Mouse (Mus musculus): ENCODE measurements around the gene Gpr142.

The Gpr142 gene

GRCm38 (mm10) chr11:114794691-114795090 lies 4.0 kb upstream of the Gpr142 start:
- H3K4me1 ChIP-seq (replicated peaks; ENCODE audit: low read depth, low read length), result peaks cover 68% of the 10 kb centered on the region
- H3K9me3 ChIP-seq (ENCODE audit: low read length), result no peaks in the 10 kb centered on the region
- TF ChIP-seq CTCF (conservative IDR thresholded peaks at IDR 0.05; ENCODE audit: low read length) (no peak), NANOG (IDR thresholded peaks at IDR 0.05; ENCODE audit: borderline replicate concordance, low read length) (no peak), POU5F1 (IDR thresholded peaks at IDR 0.05; ENCODE audit: borderline replicate concordance, low read length) (no peak)
- no peaks in the 10 kb centered on the region for H3K36me3 ChIP-seq (ENCODE audit: insufficient read depth, low read length)
- peak overlapping the region; percentile 49; the same call in 1 of the 2 replicates for H3K4me3 ChIP-seq (replicated peaks; ENCODE audit: low read length)
- H3K27me3 ChIP-seq (ENCODE audit: insufficient read depth, low read length), result peaks cover 64% of the 10 kb centered on the region

- no peaks in the 10 kb centered on the region for H3K36me3 ChIP-seq (ENCODE audit: insufficient read depth, low read length)
- H3K9me3 ChIP-seq (ENCODE audit: low read length), result no peaks in the 10 kb centered on the region
- peaks cover 62% of the 10 kb centered on the region for H3K4me1 ChIP-seq (replicated peaks; ENCODE audit: low read depth, low read length)
- peak overlapping the region; percentile 49 for H3K4me3 ChIP-seq (replicated peaks; ENCODE audit: low read length)
- TF ChIP-seq NANOG (IDR thresholded peaks at IDR 0.05; ENCODE audit: borderline replicate concordance, low read length), result no peak
- no peak for TF ChIP-seq POU5F1 (IDR thresholded peaks at IDR 0.05; ENCODE audit: borderline replicate concordance, low read length)
- no peak for TF ChIP-seq CTCF (conservative IDR thresholded peaks at IDR 0.05; ENCODE audit: low read length)
- H3K27me3 ChIP-seq (ENCODE audit: insufficient read depth, low read length), result peaks cover 58% of the 10 kb centered on the region
These were observed 3.4 kb upstream of the Gpr142 start for GRCm38 (mm10) chr11:114795231-114795746.

GRCm38 (mm10) chr11:114795848-114796322 lies 2.8 kb upstream of the Gpr142 start, which contains the start of gene Btbd17:
Gene Btbd17, minus strand, starts transcription at chr11:114795945.
- peaks cover 56% of the 10 kb centered on the region for H3K4me1 ChIP-seq (replicated peaks; ENCODE audit: low read depth, low read length)
- TF ChIP-seq POU5F1 (IDR thresholded peaks at IDR 0.05; ENCODE audit: borderline replicate concordance, low read length) (no peak), NANOG (IDR thresholded peaks at IDR 0.05; ENCODE audit: borderline replicate concordance, low read length) (no peak), CTCF (conservative IDR thresholded peaks at IDR 0.05; ENCODE audit: low read length) (no peak)
- no peaks in the 10 kb centered on the region for H3K36me3 ChIP-seq (ENCODE audit: insufficient read depth, low read length)
- H3K9me3 ChIP-seq (ENCODE audit: low read length), result no peaks in the 10 kb centered on the region
- peak within 1 kb of the TSS; percentile 49 for H3K4me3 ChIP-seq (replicated peaks; ENCODE audit: low read length)
- peaks cover 52% of the 10 kb centered on the region for H3K27me3 ChIP-seq (ENCODE audit: insufficient read depth, low read length)

- Histone ChIP-seq H3K36me3 (ENCODE audit: insufficient read depth, low read length) (no peaks in the 10 kb centered on the region), H3K27me3 (ENCODE audit: insufficient read depth, low read length) (peaks cover 40% of the 10 kb centered on the region), H3K4me1 (replicated peaks; ENCODE audit: low read depth, low read length) (peaks cover 50% of the 10 kb centered on the region), H3K9me3 (ENCODE audit: low read length) (peaks cover 6% of the 10 kb centered on the region), H3K4me3 (replicated peaks; ENCODE audit: low read length) (no peak overlapping the region)
- TF ChIP-seq CTCF (conservative IDR thresholded peaks at IDR 0.05; ENCODE audit: low read length) (no peak), NANOG (IDR thresholded peaks at IDR 0.05; ENCODE audit: borderline replicate concordance, low read length) (no peak), POU5F1 (IDR thresholded peaks at IDR 0.05; ENCODE audit: borderline replicate concordance, low read length) (no peak)
These were observed 1.5 kb upstream of the Gpr142 start for GRCm38 (mm10) chr11:114797176-114797575.

- Histone ChIP-seq H3K27me3 (ENCODE audit: insufficient read depth, low read length) (peaks cover 32% of the 10 kb centered on the region), H3K9me3 (ENCODE audit: low read length) (peaks cover 6% of the 10 kb centered on the region), H3K4me3 (replicated peaks; ENCODE audit: low read length) (no peak overlapping the region), H3K4me1 (replicated peaks; ENCODE audit: low read depth, low read length) (peaks cover 50% of the 10 kb centered on the region), H3K36me3 (ENCODE audit: insufficient read depth, low read length) (no peaks in the 10 kb centered on the region)
- no peak for TF ChIP-seq NANOG (IDR thresholded peaks at IDR 0.05; ENCODE audit: borderline replicate concordance, low read length)
These were observed 743 bp upstream of the Gpr142 start for GRCm38 (mm10) chr11:114797981-114798380.

GRCm38 (mm10) chr11:114801906-114802305 lies 3.2 kb downstream of the Gpr142 start:
- Histone ChIP-seq H3K4me1 (replicated peaks; ENCODE audit: low read depth, low read length) (peaks cover 45% of the 10 kb centered on the region), H3K27me3 (ENCODE audit: insufficient read depth, low read length) (peaks cover 21% of the 10 kb centered on the region), H3K9me3 (ENCODE audit: low read length) (peaks cover 6% of the 10 kb centered on the region), H3K4me3 (replicated peaks; ENCODE audit: low read length) (no peak overlapping the region), H3K36me3 (ENCODE audit: insufficient read depth, low read length) (no peaks in the 10 kb centered on the region)
- TF ChIP-seq NANOG (IDR thresholded peaks at IDR 0.05; ENCODE audit: borderline replicate concordance, low read length), result no peak
- no peak for TF ChIP-seq POU5F1 (IDR thresholded peaks at IDR 0.05; ENCODE audit: borderline replicate concordance, low read length)
- 0 out of 2 replicates have a peak, but pooled peaks have one; percentile 2 for TF ChIP-seq CTCF (conservative IDR thresholded peaks at IDR 0.05; ENCODE audit: low read length)

GRCm38 (mm10) chr11:114802540-114803267 lies 4.0 kb downstream of the Gpr142 start:
- Histone ChIP-seq H3K9me3 (ENCODE audit: low read length) (peaks cover 6% of the 10 kb centered on the region), H3K4me3 (replicated peaks; ENCODE audit: low read length) (no peak overlapping the region), H3K36me3 (ENCODE audit: insufficient read depth, low read length) (no peaks in the 10 kb centered on the region), H3K27me3 (ENCODE audit: insufficient read depth, low read length) (peaks cover 14% of the 10 kb centered on the region; the same call in 1 of the 2 replicates), H3K4me1 (replicated peaks; ENCODE audit: low read depth, low read length) (peaks cover 49% of the 10 kb centered on the region)
- TF ChIP-seq CTCF (conservative IDR thresholded peaks at IDR 0.05; ENCODE audit: low read length) (no peak), POU5F1 (IDR thresholded peaks at IDR 0.05; ENCODE audit: borderline replicate concordance, low read length) (no peak), NANOG (IDR thresholded peaks at IDR 0.05; ENCODE audit: borderline replicate concordance, low read length) (no peak)

GRCm38 (mm10) chr11:114803990-114804389 lies 5.3 kb downstream of the Gpr142 start:
- peaks cover 61% of the 10 kb centered on the region for H3K4me1 ChIP-seq (replicated peaks; ENCODE audit: low read depth, low read length)
- H3K4me3 ChIP-seq (replicated peaks; ENCODE audit: low read length), result no peak overlapping the region
- peaks cover 6% of the 10 kb centered on the region for H3K9me3 ChIP-seq (ENCODE audit: low read length)
- TF ChIP-seq POU5F1 (IDR thresholded peaks at IDR 0.05; ENCODE audit: borderline replicate concordance, low read length), result no peak
- no peak for TF ChIP-seq NANOG (IDR thresholded peaks at IDR 0.05; ENCODE audit: borderline replicate concordance, low read length)
- no peak for TF ChIP-seq CTCF (conservative IDR thresholded peaks at IDR 0.05; ENCODE audit: low read length)
- H3K27me3 ChIP-seq (ENCODE audit: insufficient read depth, low read length), result peaks cover 3% of the 10 kb centered on the region; the same call in 1 of the 2 replicates
- no peaks in the 10 kb centered on the region for H3K36me3 ChIP-seq (ENCODE audit: insufficient read depth, low read length)

Data from E14TG2a.4 (cell line).